Mouse (Mus musculus) right cerebral cortex, adult 2 months (tissue): ENCODE results near the gene Ip6k1.

ENCODE experiments used
- DNase-seq, 2 experiments: peaks; one replicate each; pipeline ENCODE4 v3.0.0; 2021 to 2022; ENCODE audit warnings: low spot score in 2 of 2

The Ip6k1 gene

GRCm38 (mm10) chr9:108001922-108002770, at the start of gene Ip6k1:
Gene Ip6k1 (plus strand): TSS chr9:108002501.
- peak; percentile 100 for DNase-seq

- DNase-seq: no peak
These were observed 46.5 kb upstream of the Ip6k1 start for GRCm38 (mm10) chr9:107955613-107956289.

DNA sequence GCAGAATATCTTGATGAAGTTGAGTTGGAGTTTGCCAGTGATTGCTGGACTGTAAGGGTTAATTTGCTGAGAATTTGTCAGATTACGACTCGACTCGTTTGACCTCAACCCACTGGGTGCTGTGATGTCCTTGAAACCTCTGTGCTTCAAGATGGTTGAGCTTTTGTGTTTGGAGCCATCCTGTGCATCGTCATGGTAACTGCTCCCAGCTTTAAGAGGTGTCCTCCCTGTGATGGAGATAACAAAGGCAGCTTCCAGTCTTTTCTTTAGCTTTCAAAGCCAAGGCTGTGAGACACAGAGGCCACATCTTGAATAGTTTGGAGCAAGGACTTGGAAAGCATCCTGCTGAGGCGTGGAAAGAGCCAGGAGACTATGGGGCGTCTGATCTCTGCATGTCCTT, 45.2 kb upstream of the Ip6k1 start:
- no peak for DNase-seq

DNA sequence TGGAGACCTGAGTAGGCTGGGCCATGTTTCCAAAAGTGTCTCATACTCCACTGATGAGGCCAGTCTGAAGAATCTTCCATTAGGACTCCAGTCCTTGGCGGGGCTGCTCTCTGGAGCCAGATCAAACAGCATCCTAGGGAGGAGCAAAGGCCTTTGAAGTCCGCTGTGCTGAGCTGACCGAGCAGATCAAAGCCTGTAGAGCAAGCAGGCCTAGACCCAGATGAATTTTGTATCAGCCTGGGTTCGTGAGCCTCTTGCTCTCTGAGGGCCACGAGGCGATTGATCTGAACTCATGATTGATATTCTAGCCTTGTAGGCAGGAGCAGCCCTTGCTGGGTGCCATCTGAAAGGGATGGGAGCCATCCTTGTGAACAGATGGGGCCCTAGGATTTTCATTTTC, 42.4 kb upstream of the Ip6k1 start:
- DNase-seq: no peak

- DNase-seq: no peak
These were observed 41.4 kb upstream of the Ip6k1 start for GRCm38 (mm10) chr9:107960928-107961327.

DNA sequence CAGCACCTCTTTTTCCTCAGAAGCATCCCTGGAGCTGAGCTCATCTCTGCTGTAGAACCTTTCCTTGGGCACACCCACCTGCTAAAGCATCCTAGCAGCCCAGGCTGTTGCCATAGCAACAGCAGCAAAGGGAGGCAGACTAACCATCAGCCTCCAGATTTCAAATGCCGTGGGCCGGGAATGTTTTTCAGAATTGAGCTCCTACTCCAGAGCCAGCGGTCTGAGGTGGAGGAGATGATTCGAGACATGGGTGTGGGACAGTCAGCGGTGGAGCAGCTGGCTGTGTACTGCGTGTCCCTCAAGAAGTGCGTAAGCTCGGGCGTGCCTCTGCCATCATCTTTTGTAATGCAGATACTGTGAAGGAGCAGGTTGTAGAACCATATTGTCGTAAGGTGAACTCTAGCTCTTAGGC, 40.9 kb upstream of the Ip6k1 start:
- DNase-seq: peak; percentile 88 to 90

- peak; percentile 74 to 75 for DNase-seq
These were observed 40.4 kb upstream of the Ip6k1 start for GRCm38 (mm10) chr9:107961881-107962280.

- no peak for DNase-seq
These were observed 39.4 kb upstream of the Ip6k1 start for GRCm38 (mm10) chr9:107962916-107963315.

DNA sequence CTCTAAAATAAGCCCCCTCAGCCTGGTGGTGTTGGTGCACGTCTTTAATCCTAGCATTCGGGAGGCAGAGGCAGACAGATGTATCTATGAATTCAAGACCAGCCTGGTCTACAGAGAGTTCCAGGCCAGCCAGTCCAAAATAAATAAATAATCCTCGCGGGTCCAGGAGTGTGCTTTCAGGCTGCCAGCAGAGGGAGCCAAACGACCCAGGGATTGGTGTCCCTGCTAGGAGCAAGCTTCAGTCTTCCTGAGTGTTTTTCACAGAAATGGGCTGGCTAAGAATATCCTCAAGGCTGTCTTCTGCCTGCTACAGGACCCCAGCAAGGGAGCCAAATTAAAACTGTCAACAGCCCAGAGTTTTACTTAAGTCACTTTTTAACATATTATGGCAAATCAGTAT, 38.6 kb upstream of the Ip6k1 start:
- DNase-seq: peak; percentile 74 to 76

DNA sequence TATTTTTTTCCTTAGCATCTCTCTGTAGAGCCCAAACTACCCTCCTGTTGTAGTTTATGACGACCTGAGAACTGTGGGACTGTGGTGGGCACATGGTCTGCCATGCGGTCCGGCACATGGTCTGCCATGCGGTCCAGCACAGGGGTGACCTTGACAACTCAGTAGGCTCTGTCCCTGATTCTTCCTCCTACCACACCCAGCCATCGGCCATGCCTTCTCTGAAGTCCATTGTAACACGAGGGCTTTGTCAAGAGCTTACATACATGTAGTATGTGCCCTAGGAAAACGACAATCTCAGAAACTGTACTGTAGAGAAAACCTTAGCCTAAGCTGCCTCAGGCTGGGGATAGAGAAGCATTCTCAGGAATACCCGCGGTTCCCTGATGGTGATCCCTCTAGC, 37.6 kb upstream of the Ip6k1 start:
- DNase-seq: no peak

DNA sequence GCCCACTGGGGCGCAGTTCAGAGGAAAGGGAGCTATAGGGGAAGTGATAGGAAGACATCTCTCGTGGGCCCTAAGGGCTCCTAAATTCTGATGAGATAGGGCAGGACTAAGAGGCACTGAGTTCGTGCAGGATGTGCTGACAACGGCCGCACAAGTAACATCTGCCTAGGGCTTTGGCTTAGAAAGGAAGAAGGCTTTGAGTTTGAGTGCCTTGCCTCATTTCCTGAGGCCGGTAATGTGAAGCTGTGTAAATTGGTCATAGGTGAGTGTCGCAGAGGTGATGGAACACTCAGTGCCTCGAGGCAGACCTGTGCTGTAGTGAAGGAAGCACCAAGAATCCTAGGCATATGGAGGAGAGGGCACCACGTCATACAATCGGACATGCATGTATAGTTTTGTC, 35.6 kb upstream of the Ip6k1 start:
- DNase-seq: no peak

- no peak for DNase-seq
These were observed 34.9 kb upstream of the Ip6k1 start for GRCm38 (mm10) chr9:107967437-107967836.

DNA sequence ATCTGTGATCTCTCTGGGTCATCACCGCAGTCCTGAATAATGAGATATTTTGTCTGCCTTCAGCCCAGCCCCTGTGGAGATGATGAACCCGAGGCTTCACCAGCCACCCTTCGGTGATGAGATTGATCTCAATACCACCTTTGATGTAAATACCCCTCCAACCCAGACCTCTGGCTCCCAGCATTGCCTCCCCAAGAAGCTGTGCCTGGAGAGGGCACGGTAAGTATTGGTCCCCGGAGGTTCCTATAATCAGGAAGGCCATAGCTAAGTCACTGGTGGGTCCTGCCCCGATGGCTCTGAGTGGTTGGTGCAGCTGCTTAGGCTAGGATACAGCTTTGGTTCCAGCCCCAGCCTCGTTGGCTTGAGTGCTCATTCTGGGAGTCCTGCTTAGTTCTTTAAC, 33.8 kb upstream of the Ip6k1 start:
- DNase-seq: no peak

DNA sequence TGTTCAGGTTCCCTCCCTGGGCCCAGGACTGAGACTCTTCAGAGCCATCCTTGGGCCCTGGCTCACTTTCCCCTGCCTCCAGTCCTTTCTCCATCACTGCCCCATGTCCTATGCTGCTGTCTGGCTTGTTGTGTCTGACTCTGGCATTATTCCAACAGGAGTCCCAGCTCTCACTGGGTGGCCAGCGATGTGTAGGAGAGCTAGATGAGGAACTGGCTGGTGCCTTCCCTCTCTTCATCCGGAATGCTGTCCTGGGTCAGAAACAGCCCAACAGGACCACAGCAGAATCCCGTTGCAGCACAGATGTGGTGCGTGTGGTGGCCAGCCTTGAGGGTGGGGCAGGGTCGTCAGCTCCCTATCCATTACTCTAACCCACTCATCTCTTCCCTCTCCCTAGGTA, 32.0 kb upstream of the Ip6k1 start:
- no peak for DNase-seq

DNA sequence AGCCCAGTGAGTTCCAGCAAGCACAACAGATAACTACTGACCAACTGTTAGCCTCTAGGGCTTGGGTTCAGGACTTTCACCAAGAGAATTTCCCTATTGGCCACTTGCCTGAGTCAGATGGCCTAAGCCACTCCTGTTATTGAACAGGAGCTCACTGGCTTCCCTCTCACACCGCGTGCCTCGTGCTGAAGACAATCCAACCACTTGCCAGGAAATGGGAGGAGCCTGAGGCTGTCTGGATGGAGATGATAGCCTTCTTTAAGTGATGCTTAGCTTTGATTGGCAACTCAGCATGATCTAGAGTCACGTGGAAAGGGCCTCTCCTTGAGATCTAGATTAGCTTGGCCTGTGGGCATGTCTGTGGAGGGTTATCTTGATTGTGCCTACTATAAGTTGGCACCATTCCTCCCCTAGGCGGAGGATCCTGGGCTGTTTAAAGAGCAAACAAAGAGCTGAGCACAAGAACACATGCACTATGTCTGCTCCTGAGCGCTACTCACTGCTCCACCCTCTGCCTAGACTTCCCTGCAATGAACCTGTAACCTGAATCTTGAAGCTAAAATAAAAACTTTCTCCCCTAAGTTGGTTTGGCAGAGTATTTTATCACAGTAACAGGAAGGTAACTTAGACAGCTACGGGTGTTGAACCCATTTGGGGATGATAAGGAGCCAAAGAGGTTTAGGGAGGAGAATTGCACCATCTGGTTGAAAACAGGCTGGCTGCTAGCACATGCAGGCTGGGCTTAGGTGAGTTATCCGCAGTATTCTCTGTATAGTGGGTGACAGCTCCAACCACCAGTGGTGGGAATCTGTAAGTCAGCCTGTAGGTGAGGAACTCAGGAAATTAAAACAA, 30.4 kb upstream of the Ip6k1 start:
- no peak for DNase-seq

GRCm38 (mm10) chr9:107974491-107975171, 27.7 kb upstream of the Ip6k1 start:
- DNase-seq: no peak

GRCm38 (mm10) chr9:107975399-107976386, 26.6 kb upstream of the Ip6k1 start, which contains the start of gene Uba7:
Gene Uba7 (plus strand): TSS chr9:107975505.
- no peak for DNase-seq

DNA sequence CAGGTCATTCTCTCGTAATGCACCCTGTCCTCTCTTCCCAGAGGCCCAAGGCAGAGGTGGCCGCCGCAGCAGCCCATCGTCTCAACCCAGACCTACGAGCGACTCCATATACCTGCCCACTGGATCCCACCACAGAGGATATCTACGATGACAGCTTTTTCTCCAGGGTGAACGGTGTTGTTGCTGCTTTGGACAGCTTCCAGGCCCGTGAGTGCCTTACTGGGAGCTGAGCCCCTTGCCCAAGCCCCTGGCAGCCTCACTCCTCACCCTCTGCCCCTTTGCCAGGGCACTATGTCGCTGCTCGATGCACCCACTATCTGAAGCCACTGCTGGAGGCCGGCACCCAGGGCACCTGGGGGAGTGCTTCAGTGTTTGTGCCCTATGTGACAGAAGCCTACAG, 23.5 kb upstream of the Ip6k1 start:
- no peak for DNase-seq

GRCm38 (mm10) chr9:107981684-107982605, 20.4 kb upstream of the Ip6k1 start:
- peak; percentile 60 to 76 for DNase-seq
